Mouse (Mus musculus) G1E (cell line): ENCODE data around the gene Invs.

Experiments
- CTCF ChIP-seq: IDR thresholded peaks from 2 replicates; pipeline ENCODE4 v1.5.1; 2012; ENCODE audit warnings: low read depth, low read length, inconsistent platforms, mixed read lengths
- GATA1 ChIP-seq: IDR thresholded peaks from 2 replicates; pipeline ENCODE4 v1.6.1; 2012; ENCODE audit warnings: borderline replicate concordance, low read length, inconsistent platforms, mixed read lengths
- GATA2 ChIP-seq: IDR thresholded peaks from 2 replicates; pipeline ENCODE4 v1.6.1; 2012; ENCODE audit warnings: low read depth, low read length, inconsistent platforms, borderline replicate concordance
- POLR2AphosphoS5 ChIP-seq: IDR thresholded peaks from 2 replicates; pipeline ENCODE4 v1.6.1; 2012; ENCODE audit warnings: low read depth, low read length, inconsistent platforms; ENCODE audit not compliant: insufficient replicate concordance
- TAL1 ChIP-seq: conservative IDR thresholded peaks from 2 replicates; pipeline ENCODE4 v1.6.1; 2012; ENCODE audit warnings: low read depth, low read length, inconsistent platforms, mixed read lengths

GRCm38 (mm10) chr4:48328042-48328441 is 48.5 kb downstream of the Invs start:
- TF ChIP-seq CTCF (no peak), GATA1 (no peak), TAL1 (no peak), POLR2AphosphoS5 (no peak), GATA2 (no peak)
